Mouse (Mus musculus) E14TG2a.4 (cell line): Measurements from ENCODE around the gene Cdkn2d.
A peak's percentile ranks its signal among the peaks of the same experiment; 100 is the strongest.

ENCODE experiments used
- H3K27me3 ChIP-seq: 2 replicates; pipeline ENCODE4 v1.6.1; 2014; ENCODE audit warnings: low read length, control low read depth; ENCODE audit not compliant: insufficient read depth
- H3K36me3 ChIP-seq: 2 replicates; pipeline ENCODE4 v1.6.1; 2014; ENCODE audit warnings: low read length, control low read depth; ENCODE audit not compliant: insufficient read depth
- H3K4me1 ChIP-seq: replicated peaks from 2 replicates; pipeline ENCODE4 v1.6.1; 2014; ENCODE audit warnings: low read depth, low read length, control low read depth
- H3K4me3 ChIP-seq: replicated peaks from 2 replicates; pipeline ENCODE4 v1.5.1; 2014; ENCODE audit warnings: mild to moderate bottlenecking, low read length
- H3K9me3 ChIP-seq: 2 replicates; pipeline ENCODE4 v1.6.1; 2014; ENCODE audit warnings: low read length, control low read depth
- CTCF ChIP-seq: conservative IDR thresholded peaks from 2 replicates; pipeline ENCODE4 v1.5.1; 2014; ENCODE audit warnings: low read length
- NANOG ChIP-seq: IDR thresholded peaks from 2 replicates; pipeline ENCODE4 v1.6.1; 2014; ENCODE audit warnings: borderline replicate concordance, low read length, mixed read lengths
- POU5F1 ChIP-seq: IDR thresholded peaks from 2 replicates; pipeline ENCODE4 v1.6.1; 2014; ENCODE audit warnings: low read length, borderline replicate concordance

Cdkn2d gene

DNA sequence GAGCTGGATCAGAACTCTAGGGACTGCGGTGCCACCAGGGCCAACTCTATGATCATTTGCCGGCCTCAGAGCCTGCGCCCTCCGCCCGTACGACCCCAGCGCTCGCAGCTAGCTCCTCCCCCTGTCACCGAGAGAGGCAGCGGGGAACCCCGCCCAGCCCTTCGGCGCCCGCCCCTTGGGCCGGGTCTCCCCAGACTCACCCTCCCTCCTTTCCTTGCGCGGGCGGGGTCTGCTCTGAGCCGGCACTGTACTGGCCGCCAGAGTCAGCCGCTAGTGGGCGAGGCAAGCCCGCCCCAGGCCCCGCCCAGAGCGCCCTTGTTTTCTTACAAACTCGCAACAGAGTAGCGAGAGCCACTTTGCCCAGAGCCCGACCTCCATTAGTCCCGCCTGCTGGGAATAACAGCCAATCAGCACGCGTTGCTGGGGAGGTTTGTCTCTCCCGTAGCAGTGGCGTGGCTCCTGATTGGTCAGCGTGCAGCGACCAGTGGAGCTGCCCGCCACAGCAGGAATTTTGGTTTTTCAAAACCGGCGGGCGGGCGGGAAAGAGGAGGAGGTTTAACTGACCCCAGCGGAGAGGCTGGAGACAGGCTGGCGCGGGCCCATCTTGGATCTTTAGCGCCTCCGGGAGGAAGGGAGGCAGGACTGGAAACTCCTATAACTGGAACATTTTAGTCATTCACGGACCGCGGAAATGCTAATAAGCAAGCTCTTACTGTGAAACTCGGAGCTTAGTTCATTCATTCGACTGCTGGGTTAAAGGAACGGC, at the start of gene Cdkn2d:
Cdkn2d (minus strand) TSS at position 386 of the 766 bp plus-strand sequence.
- H3K9me3 ChIP-seq: no peaks in the 10 kb centered on the region
- H3K4me1 ChIP-seq: peaks cover 43% of the 10 kb centered on the region
- H3K36me3 ChIP-seq: peaks cover 18% of the 10 kb centered on the region
- H3K4me3 ChIP-seq: peak within 1 kb of the TSS; percentile 90
- TF ChIP-seq POU5F1: no peak
- TF ChIP-seq NANOG: no peak
- no peak for TF ChIP-seq CTCF
- no peaks in the 10 kb centered on the region for H3K27me3 ChIP-seq

GRCm38 (mm10) chr9:21340411-21340810, 49.2 kb upstream of the Cdkn2d start:
- TF ChIP-seq NANOG (no peak), CTCF (no peak), POU5F1 (no peak)
- Histone ChIP-seq H3K27me3 (no peaks in the 10 kb centered on the region), H3K4me1 (peaks cover 43% of the 10 kb centered on the region), H3K9me3 (no peaks in the 10 kb centered on the region), H3K36me3 (peaks cover 54% of the 10 kb centered on the region), H3K4me3 (no peak overlapping the region)

GRCm38 (mm10) chr9:21337652-21338051, 46.4 kb upstream of the Cdkn2d start:
- no peaks in the 10 kb centered on the region for H3K27me3 ChIP-seq
- peaks cover 27% of the 10 kb centered on the region for H3K36me3 ChIP-seq
- H3K4me1 ChIP-seq: peaks cover 52% of the 10 kb centered on the region
- H3K4me3 ChIP-seq: peak overlapping the region; percentile 80
- no peaks in the 10 kb centered on the region for H3K9me3 ChIP-seq
- no peak for TF ChIP-seq CTCF
- TF ChIP-seq POU5F1: no peak
- no peak for TF ChIP-seq NANOG

GRCm38 (mm10) chr9:21336491-21336890, 45.3 kb upstream of the Cdkn2d start:
- TF ChIP-seq CTCF: no peak
- no peak for TF ChIP-seq NANOG
- peaks cover 52% of the 10 kb centered on the region for H3K4me1 ChIP-seq
- H3K27me3 ChIP-seq: no peaks in the 10 kb centered on the region
- no peak overlapping the region for H3K4me3 ChIP-seq
- no peaks in the 10 kb centered on the region for H3K9me3 ChIP-seq
- peaks cover 17% of the 10 kb centered on the region for H3K36me3 ChIP-seq

GRCm38 (mm10) chr9:21335391-21335790, 44.2 kb upstream of the Cdkn2d start:
- Histone ChIP-seq H3K36me3 (peaks cover 7% of the 10 kb centered on the region), H3K9me3 (no peaks in the 10 kb centered on the region), H3K27me3 (no peaks in the 10 kb centered on the region), H3K4me1 (peaks cover 55% of the 10 kb centered on the region), H3K4me3 (no peak overlapping the region)
- TF ChIP-seq NANOG (no peak), POU5F1 (no peak), CTCF (no peak)

DNA sequence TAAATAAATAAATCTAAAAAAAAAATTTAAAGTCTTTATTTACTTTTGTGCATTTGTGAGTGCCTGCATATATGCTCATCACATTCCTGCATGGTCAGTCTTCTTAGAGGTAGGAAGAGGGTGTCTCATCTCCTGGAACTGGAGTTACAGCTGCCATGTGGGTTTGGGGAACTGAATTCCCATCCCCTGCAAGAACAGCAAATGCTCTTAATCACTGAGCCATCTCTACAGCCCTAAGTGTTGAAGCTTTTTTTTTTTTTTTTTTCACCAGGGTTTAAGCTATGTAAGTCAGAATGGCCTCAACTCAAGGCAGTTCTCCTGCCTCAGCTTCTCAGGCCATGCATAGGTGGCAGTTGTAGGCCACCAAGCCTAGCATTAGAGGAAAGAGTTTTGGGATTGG, 43.5 kb upstream of the Cdkn2d start:
- Histone ChIP-seq H3K36me3 (0 out of 2 replicates have a peak, but pooled peaks cover under 1% of the 10 kb centered on the region), H3K4me1 (peaks cover 61% of the 10 kb centered on the region), H3K4me3 (no peak overlapping the region), H3K9me3 (no peaks in the 10 kb centered on the region), H3K27me3 (no peaks in the 10 kb centered on the region)
- no peak for TF ChIP-seq POU5F1
- no peak for TF ChIP-seq NANOG
- no peak for TF ChIP-seq CTCF

DNA sequence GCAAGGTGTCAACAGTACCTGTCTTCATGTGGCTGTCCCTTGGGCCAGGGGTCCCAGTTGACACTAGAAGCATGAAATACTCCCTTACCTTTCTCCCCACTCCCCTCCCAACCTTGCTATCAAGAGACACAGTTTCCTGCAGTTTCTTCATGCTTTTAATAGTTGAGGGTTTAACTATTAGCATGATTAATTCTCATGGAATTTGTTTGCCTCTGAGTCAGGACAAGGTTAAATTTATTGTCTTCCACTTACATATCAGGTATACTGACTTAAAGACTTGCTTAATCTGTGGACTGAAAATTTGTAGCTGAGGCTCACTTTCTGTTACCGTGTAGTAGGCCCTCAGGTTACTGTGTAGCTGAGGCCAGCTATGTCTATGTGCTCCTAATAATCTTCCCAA, 42.3 kb upstream of the Cdkn2d start:
- H3K4me1 ChIP-seq: peaks cover 60% of the 10 kb centered on the region
- H3K27me3 ChIP-seq: no peaks in the 10 kb centered on the region
- no peaks in the 10 kb centered on the region for H3K9me3 ChIP-seq
- no peaks in the 10 kb centered on the region for H3K36me3 ChIP-seq
- TF ChIP-seq POU5F1: no peak
- TF ChIP-seq CTCF: no peak
- TF ChIP-seq NANOG: no peak
- H3K4me3 ChIP-seq: no peak overlapping the region

GRCm38 (mm10) chr9:21332161-21333061, 41.2 kb upstream of the Cdkn2d start:
- Histone ChIP-seq H3K9me3 (no peaks in the 10 kb centered on the region), H3K27me3 (no peaks in the 10 kb centered on the region), H3K4me3 (no peak overlapping the region), H3K36me3 (no peaks in the 10 kb centered on the region), H3K4me1 (peaks cover 59% of the 10 kb centered on the region)
- TF ChIP-seq CTCF (no peak), NANOG (no peak), POU5F1 (no peak)
